Mouse (Mus musculus) heart, embryonic 13.5 days (tissue): ENCODE measurements around the gene Maz. TPM values are rescaled to one million over a fixed set of nuclear protein-coding genes. Genes with fewer than 3 reads are reported as not detected.

Experiments used
- ATAC-seq: fragments of 200-750 bp; cut with Nextera tagmentation; 2 replicates; pipeline ENCODE4 v1.8.0; 2017; ENCODE audit warnings: moderate TSS enrichment; ENCODE audit not compliant: insufficient number of reproducible peaks, low FRiP score, low TSS enrichment; ENCODE audit errors: extremely low read depth
- H3K27ac ChIP-seq: fragments of 300-500 bp; sonication (generic); replicated peaks from 2 replicates; pipeline ENCODE4 v1.5.1; 2015; ENCODE audit warnings: moderate library complexity, mild to moderate bottlenecking, inconsistent platforms
- H3K27me3 ChIP-seq: fragments of 300-500 bp; sonication (generic); replicated peaks from 2 replicates; pipeline ENCODE4 v1.6.1; 2015; ENCODE audit warnings: mild to moderate bottlenecking, inconsistent platforms
- H3K36me3 ChIP-seq: fragments of 300-500 bp; sonication (generic); 2 replicates; pipeline ENCODE4 v1.6.1; 2015; ENCODE audit warnings: mild to moderate bottlenecking, inconsistent platforms
- H3K4me1 ChIP-seq: fragments of 300-500 bp; sonication (generic); 2 replicates; pipeline ENCODE4 v1.6.1; 2015; ENCODE audit warnings: inconsistent platforms
- H3K4me2 ChIP-seq: fragments of 300-500 bp; sonication (generic); 2 replicates; pipeline ENCODE4 v1.6.1; 2015; ENCODE audit warnings: inconsistent platforms, mild to moderate bottlenecking, moderate library complexity
- H3K4me3 ChIP-seq: fragments of 300-500 bp; sonication (generic); 2 replicates; pipeline ENCODE4 v1.5.1; 2015; ENCODE audit warnings: moderate library complexity, mild to moderate bottlenecking, inconsistent platforms
- H3K9ac ChIP-seq: fragments of 300-500 bp; sonication (generic); 2 replicates; pipeline ENCODE4 v1.6.1; 2015; ENCODE audit warnings: inconsistent platforms, mild to moderate bottlenecking, moderate library complexity
- H3K9me3 ChIP-seq: fragments of 300-500 bp; sonication (generic); 2 replicates; pipeline ENCODE4 v1.6.1; 2016; ENCODE audit warnings: inconsistent platforms
- WGBS: fragments of 180-500 bp; shearing (Covaris S2); methylation state at CpG from one replicate; pipeline ENCODE4 v1.1.7; 2015; ENCODE audit warnings: mixed read lengths; 5-methylcytosine and 5-hydroxymethylcytosine counted together
- microRNA-seq: library from miRNA; unstranded; fragments of <30 nt; microRNA quantifications from one replicate; pipeline ENCODE4, GENCODE M21; 2016
- polyA plus RNA-seq: library from polyadenylated mRNA; unstranded; fragments of >200 nt; fragmentation: Nextera tagmentation; extraction: Ambion mirVana; gene quantifications from 2 replicates; pipeline ENCODE4 v1.2.1, GENCODE M21; 2015

Maz gene
- polyA plus RNA-seq, 1 experiment from 2014 or later, result 31.0 TPM

DNA sequence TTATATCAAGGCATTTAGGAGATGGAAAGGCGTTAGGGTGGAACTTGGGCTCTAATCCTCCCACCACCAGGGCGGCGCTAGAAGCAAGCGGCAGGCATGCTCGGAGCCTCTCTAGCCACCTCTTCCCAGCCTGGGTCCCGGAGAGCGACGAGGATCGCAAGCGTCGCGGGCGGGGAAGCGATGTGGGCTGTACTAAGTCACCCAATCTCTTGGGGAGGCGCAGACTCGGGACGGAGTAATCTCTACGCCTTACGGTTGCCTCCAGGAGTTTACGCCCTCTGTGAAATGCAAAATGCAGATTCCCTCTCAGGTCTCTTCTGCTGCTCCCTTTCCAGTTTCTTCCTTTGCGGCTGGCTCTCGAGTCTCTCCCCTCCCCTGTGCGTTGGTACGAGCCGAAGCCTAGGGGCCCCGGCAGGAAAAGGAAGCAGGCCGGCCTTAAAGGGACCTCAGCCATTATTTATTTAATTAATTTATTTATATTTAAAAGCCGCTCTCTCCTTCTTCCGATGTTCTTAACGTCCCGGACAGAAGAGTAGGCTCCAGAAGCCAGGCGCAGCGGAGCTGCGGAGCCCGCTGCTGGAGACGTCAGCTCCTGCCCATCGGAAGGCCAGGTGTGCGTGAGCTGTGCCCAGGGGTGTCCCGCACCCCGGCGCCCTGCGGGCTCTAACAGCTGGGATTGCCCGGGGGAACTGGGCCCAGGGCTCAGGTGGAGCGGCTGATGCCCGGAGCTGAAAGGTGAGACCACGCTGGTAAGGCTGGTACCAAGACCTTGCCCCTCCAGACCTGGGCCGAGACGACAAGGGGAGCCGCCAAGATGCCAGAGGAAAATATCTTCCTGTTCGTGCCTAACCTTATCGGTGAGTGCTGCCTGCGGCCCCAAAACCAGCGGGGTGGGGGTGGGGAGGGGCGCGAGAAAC is 50.6 kb downstream of the Maz start, which contains the start of gene Cdiptos:
Cdiptos (minus strand) TSS at position 149 of the 917 bp plus-strand sequence.
- WGBS, result under 1% methylated on average over 55 of the region's 55 CpGs
- Histone ChIP-seq H3K9ac (peak within 1 kb of the TSS; percentile 96), H3K27me3 (no peaks in the 10 kb centered on the region), H3K4me2 (peak within 1 kb of the TSS; percentile 92), H3K9me3 (no peaks in the 10 kb centered on the region), H3K4me1 (peaks cover 16% of the 10 kb centered on the region), H3K4me3 (peak within 1 kb of the TSS; percentile 97), H3K27ac (peak within 1 kb of the TSS; percentile 92), H3K36me3 (peaks cover 35% of the 10 kb centered on the region)
- ATAC-seq, result peak; percentile 87

DNA sequence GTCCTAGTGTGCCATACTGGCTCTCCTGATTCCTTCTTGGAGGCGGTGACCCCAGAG is 51.1 kb downstream of the Maz start, which contains the start of gene Cdipt:
Cdipt (plus strand) TSS at position 22 of the 57 bp plus-strand sequence.
- Histone ChIP-seq H3K9me3 (no peaks in the 10 kb centered on the region), H3K4me2 (peak within 1 kb of the TSS; percentile 92), H3K27ac (peak within 1 kb of the TSS; percentile 92), H3K27me3 (no peaks in the 10 kb centered on the region), H3K4me1 (peaks cover 16% of the 10 kb centered on the region), H3K36me3 (peaks cover 30% of the 10 kb centered on the region), H3K9ac (peak within 1 kb of the TSS; percentile 96), H3K4me3 (peak within 1 kb of the TSS; percentile 97)
- 0% methylated on average over 1 of the region's 1 CpGs for WGBS
- ATAC-seq, result no peak

DNA sequence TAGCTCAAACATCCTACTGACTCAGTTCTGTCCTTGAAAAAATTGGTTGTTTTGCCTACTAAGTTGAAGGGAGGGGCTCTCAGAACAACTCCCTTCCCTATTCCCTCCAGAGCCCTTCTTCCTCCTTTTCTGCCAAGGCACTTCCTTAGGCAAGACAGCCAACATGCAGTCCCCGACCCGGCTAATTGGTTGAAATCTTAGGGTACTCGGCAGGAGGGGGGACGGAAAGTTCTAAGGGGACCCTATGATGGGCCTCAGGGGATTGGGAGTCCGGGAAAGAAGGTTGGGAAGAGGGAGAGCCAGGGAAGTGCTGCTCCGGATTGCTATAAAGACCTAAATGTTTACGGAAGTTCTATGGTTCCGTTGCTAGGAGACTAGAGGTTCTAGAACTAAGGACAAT is 51.3 kb downstream of the Maz start:
- Histone ChIP-seq H3K36me3 (peaks cover 28% of the 10 kb centered on the region), H3K9ac (peak overlapping the region; percentile 73), H3K4me2 (peak overlapping the region; percentile 92), H3K27ac (no peak overlapping the region), H3K9me3 (no peaks in the 10 kb centered on the region), H3K27me3 (no peaks in the 10 kb centered on the region), H3K4me1 (peaks cover 16% of the 10 kb centered on the region), H3K4me3 (peak overlapping the region; percentile 97)
- 11% methylated on average over 8 of the region's 8 CpGs for WGBS
- no peak for ATAC-seq

Small RNAs within 50 kb of the gene (microRNA-seq; reads per million reads assigned to microRNA genes)
- not detected for gene Gm44343

Other genes starting within 250 kb of the Maz start
- gene Tbx6, start 245.6 kb downstream of the Maz start, polyA plus RNA-seq, result 0.32 and 0.33 TPM in 2 replicates
- 151 and 166 TPM in 2 replicates for gene Ppp4c, start 234.5 kb downstream of the Maz start, polyA plus RNA-seq
- gene Fam57b, start 229.4 kb downstream of the Maz start, polyA plus RNA-seq, result 0.29 and 0.32 TPM in 2 replicates
- gene 4930451I11Rik, start 195.4 kb downstream of the Maz start, polyA plus RNA-seq, result not detected in 2 replicates
- 0.15 and 0.17 TPM in 2 replicates for gene Doc2a, start 179.6 kb downstream of the Maz start, polyA plus RNA-seq
- 18.8 and 23.1 TPM in 2 replicates for gene Hirip3, start 165.1 kb downstream of the Maz start, polyA plus RNA-seq
- 55.6 and 55.8 TPM in 2 replicates for gene Ino80e, start 164.7 kb downstream of the Maz start, polyA plus RNA-seq
- 31.8 and 32.1 TPM in 2 replicates for gene Taok2, start 142.3 kb downstream of the Maz start, polyA plus RNA-seq
- gene Tmem219, start 104.1 kb downstream of the Maz start, polyA plus RNA-seq, result 20.4 and 21.5 TPM in 2 replicates
- gene Kctd13, start 98.2 kb downstream of the Maz start, polyA plus RNA-seq, result 13.1 and 14.0 TPM in 2 replicates
- 0.20 TPM in 2 replicates for gene Asphd1, start 77.5 kb downstream of the Maz start, polyA plus RNA-seq
- gene Sez6l2, start 76.5 kb downstream of the Maz start, polyA plus RNA-seq, result 0.19 and 0.73 TPM in 2 replicates
- gene Cdipt, start 51.1 kb downstream of the Maz start, polyA plus RNA-seq, result 69.5 and 79.9 TPM in 2 replicates
- gene Cdiptos, start 50.9 kb downstream of the Maz start, polyA plus RNA-seq, result 0.59 and 1.7 TPM in 2 replicates
- gene Mvp, start 12.4 kb downstream of the Maz start, polyA plus RNA-seq, result 11.2 and 11.9 TPM in 2 replicates
- 0.38 and 0.44 TPM in 2 replicates for gene Pagr1b, start 10.6 kb downstream of the Maz start, polyA plus RNA-seq
- gene Pagr1a, start 9.7 kb downstream of the Maz start, polyA plus RNA-seq, result 55.6 and 76.2 TPM in 2 replicates
- gene Gm42742, start 5.9 kb downstream of the Maz start, polyA plus RNA-seq, result 13.8 and 25.7 TPM in 2 replicates
- gene Prrt2, start 5.8 kb downstream of the Maz start, polyA plus RNA-seq, result 1.6 TPM in 2 replicates
- gene Kif22, start 15.4 kb upstream of the Maz start, polyA plus RNA-seq, result 72.4 and 79.2 TPM in 2 replicates
- not detected in 2 replicates for gene Zg16, start 60.3 kb upstream of the Maz start, polyA plus RNA-seq
- 1.0 and 1.1 TPM in 2 replicates for gene AI467606, start 64.3 kb upstream of the Maz start, polyA plus RNA-seq
- 3.2 and 4.7 TPM in 2 replicates for gene Qprt, start 95.2 kb upstream of the Maz start, polyA plus RNA-seq
- gene Spn, start 110.8 kb upstream of the Maz start, polyA plus RNA-seq, result 0.13 and 0.36 TPM in 2 replicates
- gene Cd2bp2, start 169.0 kb upstream of the Maz start, polyA plus RNA-seq, result 42.1 TPM in 2 replicates
- 18.0 and 18.2 TPM in 2 replicates for gene Tbc1d10b, start 181.4 kb upstream of the Maz start, polyA plus RNA-seq
- 17.0 and 24.9 TPM in 2 replicates for gene Mylpf, start 181.9 kb upstream of the Maz start, polyA plus RNA-seq
- gene Zfp553, start 206.0 kb upstream of the Maz start, polyA plus RNA-seq, result 21.4 and 24.1 TPM in 2 replicates
- 23.1 and 23.2 TPM in 2 replicates for gene Sept1, start 206.1 kb upstream of the Maz start, polyA plus RNA-seq
- 32.6 and 32.9 TPM in 2 replicates for gene Zfp771, start 217.2 kb upstream of the Maz start, polyA plus RNA-seq
- gene Dctpp1, start 233.7 kb upstream of the Maz start, polyA plus RNA-seq, result 161 and 179 TPM in 2 replicates
- 57.1 and 61.6 TPM in 2 replicates for gene Sephs2, start 247.0 kb upstream of the Maz start, polyA plus RNA-seq